Mouse (Mus musculus): ENCODE results near the gene Lrch1. TPM values are rescaled to one million over a fixed set of nuclear protein-coding genes. Genes with fewer than 3 reads are reported as not detected.
A peak's percentile ranks its signal among the peaks of the same experiment; 100 is the strongest.

Lrch1 gene
- 12.0 and 12.6 TPM in 2 replicates for polyA plus RNA-seq (2014; fragmentation: Nextera tagmentation; extraction: Ambion mirVana)

DNA sequence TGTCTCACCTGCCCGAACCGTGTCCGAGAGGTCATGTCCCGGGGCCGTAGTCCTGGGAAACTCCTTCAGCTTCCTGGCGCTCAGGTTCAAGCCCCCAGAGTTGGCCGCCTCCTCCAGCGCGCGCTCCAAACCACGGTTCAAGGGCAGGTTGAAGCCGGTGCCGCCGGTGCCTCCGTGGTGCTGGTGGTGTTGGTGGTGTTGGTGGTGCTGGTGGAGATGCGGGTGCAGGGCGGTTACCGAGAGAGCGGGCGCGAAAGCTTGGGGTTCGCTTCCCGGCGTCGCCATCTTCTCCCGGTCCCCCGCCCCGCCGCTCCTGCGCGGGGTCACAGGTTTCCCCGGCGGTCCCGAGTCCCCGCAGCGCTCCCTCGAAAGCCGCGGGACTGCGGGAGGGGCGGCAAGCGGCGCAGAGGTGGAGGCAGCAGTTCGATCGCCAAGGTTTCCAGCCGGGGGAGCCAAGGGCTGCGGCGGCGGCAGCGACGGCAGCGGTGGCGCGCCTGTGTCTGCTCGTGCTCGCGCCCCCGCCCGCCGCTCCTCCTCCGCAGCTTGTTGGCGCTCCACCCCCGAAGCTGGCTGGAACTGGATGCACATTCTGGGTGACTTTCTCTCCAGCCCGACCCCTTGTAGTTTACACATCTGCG lies at the start of gene Lrch1:
TSS of gene Lrch1 (minus strand) at position 501 of the 638 bp plus-strand sequence.
- Histone ChIP-seq H3K27ac (ENCODE audit: low read depth, low read length) (peak within 1 kb of the TSS; percentile 56; the same call in 1 of the 2 replicates), H3K27me3 (ENCODE audit: control insufficient read depth, insufficient read depth, low read length) (no peaks in the 10 kb centered on the region), H3K4me1 (replicated peaks; ENCODE audit: control insufficient read depth, insufficient read depth, low read length) (peaks cover 3% of the 10 kb centered on the region; the same call in 1 of the 2 replicates), H3K9ac (ENCODE audit: low read depth, low read length) (peak within 1 kb of the TSS; percentile 73), H3K9me3 (ENCODE audit: control insufficient read depth, low read length) (no peaks in the 10 kb centered on the region), H3K4me3 (ENCODE audit: low read depth, low read length) (peak within 1 kb of the TSS; percentile 66), H3K4me2 (replicated peaks; ENCODE audit: low read depth, low read length) (peak within 1 kb of the TSS; percentile 50), H3K36me3 (ENCODE audit: control insufficient read depth, insufficient read depth, low read length) (no peaks in the 10 kb centered on the region)
- ATAC-seq (ENCODE audit: low FRiP score) (peak; percentile 71), DNase-seq (ENCODE audit: low spot score) (peak; percentile 87)
- WGBS, result under 1% methylated on average over 52 of the region's 65 CpGs

DNA sequence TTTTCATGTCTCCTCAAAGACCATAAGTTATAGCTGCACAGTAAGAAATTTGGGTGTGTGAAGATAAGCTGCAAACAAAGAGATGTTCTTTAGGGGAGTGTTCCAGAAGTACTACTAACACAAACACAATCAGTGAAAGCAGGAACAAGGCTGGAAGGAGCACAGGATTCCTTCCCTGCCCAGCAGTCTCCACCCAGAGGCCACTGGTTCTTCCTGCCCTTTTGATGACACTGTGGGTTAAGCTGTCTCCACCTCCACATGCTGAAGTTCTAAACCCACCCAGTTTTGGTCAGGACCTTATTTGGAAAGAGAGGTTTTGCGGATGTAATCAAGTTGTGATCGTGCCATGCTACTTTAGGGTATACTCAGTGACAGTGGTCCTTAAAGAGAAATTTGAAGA lies 49.4 kb upstream of the Lrch1 start:
- Histone ChIP-seq H3K9ac (ENCODE audit: low read depth, low read length) (no peak overlapping the region), H3K4me3 (ENCODE audit: low read depth, low read length) (no peak overlapping the region), H3K27me3 (ENCODE audit: control insufficient read depth, insufficient read depth, low read length) (no peaks in the 10 kb centered on the region), H3K4me2 (replicated peaks; ENCODE audit: low read depth, low read length) (no peak overlapping the region), H3K36me3 (ENCODE audit: control insufficient read depth, insufficient read depth, low read length) (no peaks in the 10 kb centered on the region), H3K27ac (ENCODE audit: low read depth, low read length) (no peak overlapping the region), H3K4me1 (replicated peaks; ENCODE audit: control insufficient read depth, insufficient read depth, low read length) (no peaks in the 10 kb centered on the region), H3K9me3 (ENCODE audit: control insufficient read depth, low read length) (no peaks in the 10 kb centered on the region)
- ATAC-seq (ENCODE audit: low FRiP score), result no peak
- WGBS, result 88% methylated on average over 2 of the region's 2 CpGs
- DNase-seq (ENCODE audit: low spot score), result no peak

DNA sequence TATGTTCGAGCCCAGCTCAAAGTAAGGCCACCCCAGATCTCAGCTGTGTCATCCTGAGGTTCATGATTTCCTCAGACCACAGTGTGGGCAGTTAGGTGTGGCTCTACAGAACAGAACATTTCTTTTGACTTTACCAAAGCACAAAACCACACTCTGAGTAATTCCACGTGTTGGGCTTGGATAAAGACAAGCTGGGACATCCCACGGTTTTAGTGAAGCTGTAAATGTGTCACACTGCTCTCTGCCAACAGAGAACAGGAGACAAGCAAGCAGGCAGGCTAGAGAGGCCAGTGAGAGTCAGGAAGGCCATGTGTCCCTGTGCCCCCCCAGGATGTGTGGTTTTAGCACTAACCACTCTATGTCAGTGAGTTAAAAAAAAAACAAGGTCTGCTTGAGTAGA lies 48.9 kb upstream of the Lrch1 start:
- ATAC-seq (ENCODE audit: low FRiP score) (no peak), DNase-seq (ENCODE audit: low spot score) (no peak)
- Histone ChIP-seq H3K27me3 (ENCODE audit: control insufficient read depth, insufficient read depth, low read length) (no peaks in the 10 kb centered on the region), H3K4me2 (replicated peaks; ENCODE audit: low read depth, low read length) (no peak overlapping the region), H3K9me3 (ENCODE audit: control insufficient read depth, low read length) (no peaks in the 10 kb centered on the region), H3K9ac (ENCODE audit: low read depth, low read length) (no peak overlapping the region), H3K4me1 (replicated peaks; ENCODE audit: control insufficient read depth, insufficient read depth, low read length) (no peaks in the 10 kb centered on the region), H3K27ac (ENCODE audit: low read depth, low read length) (no peak overlapping the region), H3K4me3 (ENCODE audit: low read depth, low read length) (no peak overlapping the region), H3K36me3 (ENCODE audit: control insufficient read depth, insufficient read depth, low read length) (no peaks in the 10 kb centered on the region)
- 72% methylated on average over 3 of the region's 3 CpGs for WGBS

DNA sequence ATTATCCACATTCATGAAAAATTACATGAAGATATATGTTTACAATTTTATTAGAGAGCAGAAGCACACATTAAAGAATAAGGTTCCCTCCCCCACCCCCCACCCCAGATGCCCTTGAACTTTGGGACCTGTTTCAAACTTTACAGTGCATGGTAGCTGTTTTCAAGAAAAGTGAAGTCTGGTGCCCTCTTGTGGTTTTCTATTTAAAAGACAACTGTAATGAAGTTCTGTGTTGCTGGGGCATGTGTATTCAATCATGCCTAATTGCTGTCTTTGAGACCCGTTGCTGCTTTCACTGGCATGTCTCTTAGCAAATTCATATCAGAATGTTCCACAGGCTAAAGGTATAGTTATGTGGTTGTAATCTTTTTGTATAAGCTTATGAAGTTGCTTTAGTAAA lies 42.8 kb upstream of the Lrch1 start:
- H3K9me3 ChIP-seq (ENCODE audit: control insufficient read depth, low read length), result no peaks in the 10 kb centered on the region
- no peak overlapping the region for H3K27ac ChIP-seq (ENCODE audit: low read depth, low read length)
- no peaks in the 10 kb centered on the region for H3K36me3 ChIP-seq (ENCODE audit: control insufficient read depth, insufficient read depth, low read length)
- H3K9ac ChIP-seq (ENCODE audit: low read depth, low read length), result no peak overlapping the region
- H3K4me3 ChIP-seq (ENCODE audit: low read depth, low read length), result no peak overlapping the region
- ATAC-seq (ENCODE audit: low FRiP score) (0 out of 2 replicates have a peak, but pooled peaks have one; percentile 40), DNase-seq (ENCODE audit: low spot score) (peak; percentile 77)
- no peak overlapping the region for H3K4me2 ChIP-seq (replicated peaks; ENCODE audit: low read depth, low read length)
- no peaks in the 10 kb centered on the region for H3K4me1 ChIP-seq (replicated peaks; ENCODE audit: control insufficient read depth, insufficient read depth, low read length)
- H3K27me3 ChIP-seq (ENCODE audit: control insufficient read depth, insufficient read depth, low read length), result no peaks in the 10 kb centered on the region
- 0% methylated on average over 1 of the region's 1 CpGs for WGBS

DNA sequence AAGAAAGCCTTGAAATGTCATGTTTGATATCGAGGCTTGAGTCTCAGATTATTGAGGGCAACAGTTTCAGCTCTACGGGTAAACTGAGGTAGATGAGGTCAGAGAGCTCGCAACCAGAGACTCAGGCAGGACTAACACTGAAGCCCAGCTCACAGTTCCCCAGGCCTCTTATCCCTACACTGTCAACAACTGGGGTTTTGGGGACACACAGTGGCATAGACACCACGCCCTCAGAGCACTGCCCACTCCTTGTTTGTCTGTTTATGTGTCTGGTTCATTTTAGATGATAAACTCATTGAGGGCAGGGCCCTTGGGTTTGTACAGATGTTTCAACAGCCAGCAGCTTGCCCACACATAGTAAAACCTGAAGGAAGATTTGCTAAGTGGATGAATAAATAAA lies 42.2 kb upstream of the Lrch1 start:
- no peak for DNase-seq (ENCODE audit: low spot score)
- Histone ChIP-seq H3K27ac (ENCODE audit: low read depth, low read length) (no peak overlapping the region), H3K9ac (ENCODE audit: low read depth, low read length) (no peak overlapping the region), H3K4me2 (replicated peaks; ENCODE audit: low read depth, low read length) (no peak overlapping the region), H3K27me3 (ENCODE audit: control insufficient read depth, insufficient read depth, low read length) (no peaks in the 10 kb centered on the region), H3K36me3 (ENCODE audit: control insufficient read depth, insufficient read depth, low read length) (no peaks in the 10 kb centered on the region), H3K9me3 (ENCODE audit: control insufficient read depth, low read length) (no peaks in the 10 kb centered on the region), H3K4me1 (replicated peaks; ENCODE audit: control insufficient read depth, insufficient read depth, low read length) (no peaks in the 10 kb centered on the region), H3K4me3 (ENCODE audit: low read depth, low read length) (no peak overlapping the region)
- 89% methylated on average over 4 of the region's 4 CpGs for WGBS
- no peak for ATAC-seq (ENCODE audit: low FRiP score)

DNA sequence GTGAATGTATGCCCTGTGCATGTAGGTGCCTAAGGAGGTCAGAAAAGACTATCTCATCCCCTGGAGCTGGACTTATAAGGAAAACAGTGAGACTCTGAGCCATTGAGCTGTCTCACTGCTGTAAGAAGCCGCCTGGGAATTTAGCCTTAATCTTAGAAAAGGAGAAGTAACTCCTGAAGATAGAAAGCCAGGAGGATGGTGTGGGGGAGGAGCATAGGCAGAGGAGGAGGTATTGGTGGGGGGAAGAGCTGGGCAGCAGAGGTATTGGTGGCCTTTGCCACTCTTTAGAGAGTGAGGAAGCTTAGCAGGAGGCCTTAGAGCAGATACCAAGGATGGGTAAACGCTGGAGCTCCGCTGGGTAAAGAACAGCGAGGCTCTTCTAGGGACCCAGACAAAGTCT lies 41.6 kb upstream of the Lrch1 start:
- Histone ChIP-seq H3K9ac (ENCODE audit: low read depth, low read length) (no peak overlapping the region), H3K4me3 (ENCODE audit: low read depth, low read length) (no peak overlapping the region), H3K4me2 (replicated peaks; ENCODE audit: low read depth, low read length) (no peak overlapping the region), H3K4me1 (replicated peaks; ENCODE audit: control insufficient read depth, insufficient read depth, low read length) (no peaks in the 10 kb centered on the region), H3K27me3 (ENCODE audit: control insufficient read depth, insufficient read depth, low read length) (no peaks in the 10 kb centered on the region), H3K9me3 (ENCODE audit: control insufficient read depth, low read length) (no peaks in the 10 kb centered on the region), H3K36me3 (ENCODE audit: control insufficient read depth, insufficient read depth, low read length) (no peaks in the 10 kb centered on the region), H3K27ac (ENCODE audit: low read depth, low read length) (no peak overlapping the region)
- 44% methylated on average over 4 of the region's 4 CpGs for WGBS
- ATAC-seq (ENCODE audit: low FRiP score) (no peak), DNase-seq (ENCODE audit: low spot score) (no peak)

DNA sequence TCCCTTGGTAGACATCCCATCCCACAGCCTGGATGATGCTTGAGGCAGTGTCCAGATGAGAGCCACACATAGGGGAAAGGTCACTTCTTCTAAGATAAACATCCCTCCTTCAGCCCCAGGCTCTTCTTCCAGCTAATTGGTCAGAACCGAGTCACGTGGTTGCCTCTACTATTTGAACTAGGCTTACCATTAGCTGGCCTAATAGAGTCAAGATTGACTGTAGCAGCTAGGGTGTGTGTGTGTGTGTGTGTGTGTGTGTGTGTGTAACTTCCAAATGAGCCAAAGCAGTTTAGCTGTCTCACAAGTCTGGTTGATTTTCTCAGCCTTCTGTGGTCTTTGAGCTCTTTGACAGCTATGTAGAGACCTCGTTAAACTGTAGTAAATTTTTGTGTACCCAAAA lies 38.9 kb upstream of the Lrch1 start:
- no peak overlapping the region for H3K27ac ChIP-seq (ENCODE audit: low read depth, low read length)
- no peaks in the 10 kb centered on the region for H3K9me3 ChIP-seq (ENCODE audit: control insufficient read depth, low read length)
- no peaks in the 10 kb centered on the region for H3K4me1 ChIP-seq (replicated peaks; ENCODE audit: control insufficient read depth, insufficient read depth, low read length)
- no peak overlapping the region for H3K4me2 ChIP-seq (replicated peaks; ENCODE audit: low read depth, low read length)
- no peak for ATAC-seq (ENCODE audit: low FRiP score)
- no peak overlapping the region for H3K9ac ChIP-seq (ENCODE audit: low read depth, low read length)
- no peak for DNase-seq (ENCODE audit: low spot score)
- 84% methylated on average over 3 of the region's 3 CpGs for WGBS
- H3K27me3 ChIP-seq (ENCODE audit: control insufficient read depth, insufficient read depth, low read length), result no peaks in the 10 kb centered on the region
- H3K36me3 ChIP-seq (ENCODE audit: control insufficient read depth, insufficient read depth, low read length), result no peaks in the 10 kb centered on the region
- no peak overlapping the region for H3K4me3 ChIP-seq (ENCODE audit: low read depth, low read length)

DNA sequence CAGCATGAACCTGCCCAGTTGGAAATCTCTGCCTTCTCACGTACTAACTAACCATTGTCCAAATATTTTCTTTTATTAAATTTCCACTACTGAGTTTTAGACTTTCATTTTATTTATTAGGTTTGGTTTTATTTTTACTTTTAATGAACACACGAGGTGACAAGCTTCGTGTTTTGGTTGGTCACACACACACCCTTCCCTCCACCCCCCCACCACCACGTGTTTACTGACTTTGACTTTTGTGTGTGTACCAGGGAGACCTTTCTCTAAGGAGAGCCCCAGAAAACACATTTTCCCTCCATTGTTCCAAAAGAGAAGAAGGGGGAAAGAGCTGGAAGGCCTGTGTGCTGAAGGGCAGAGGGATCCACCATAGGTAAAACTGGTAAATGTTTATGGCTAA lies 38.0 kb upstream of the Lrch1 start:
- Histone ChIP-seq H3K9me3 (ENCODE audit: control insufficient read depth, low read length) (no peaks in the 10 kb centered on the region), H3K36me3 (ENCODE audit: control insufficient read depth, insufficient read depth, low read length) (no peaks in the 10 kb centered on the region), H3K4me3 (ENCODE audit: low read depth, low read length) (no peak overlapping the region), H3K9ac (ENCODE audit: low read depth, low read length) (no peak overlapping the region), H3K27ac (ENCODE audit: low read depth, low read length) (no peak overlapping the region), H3K4me1 (replicated peaks; ENCODE audit: control insufficient read depth, insufficient read depth, low read length) (no peaks in the 10 kb centered on the region), H3K27me3 (ENCODE audit: control insufficient read depth, insufficient read depth, low read length) (no peaks in the 10 kb centered on the region), H3K4me2 (replicated peaks; ENCODE audit: low read depth, low read length) (no peak overlapping the region)
- ATAC-seq (ENCODE audit: low FRiP score) (no peak), DNase-seq (ENCODE audit: low spot score) (no peak)
- WGBS, result 57% methylated on average over 4 of the region's 4 CpGs

DNA sequence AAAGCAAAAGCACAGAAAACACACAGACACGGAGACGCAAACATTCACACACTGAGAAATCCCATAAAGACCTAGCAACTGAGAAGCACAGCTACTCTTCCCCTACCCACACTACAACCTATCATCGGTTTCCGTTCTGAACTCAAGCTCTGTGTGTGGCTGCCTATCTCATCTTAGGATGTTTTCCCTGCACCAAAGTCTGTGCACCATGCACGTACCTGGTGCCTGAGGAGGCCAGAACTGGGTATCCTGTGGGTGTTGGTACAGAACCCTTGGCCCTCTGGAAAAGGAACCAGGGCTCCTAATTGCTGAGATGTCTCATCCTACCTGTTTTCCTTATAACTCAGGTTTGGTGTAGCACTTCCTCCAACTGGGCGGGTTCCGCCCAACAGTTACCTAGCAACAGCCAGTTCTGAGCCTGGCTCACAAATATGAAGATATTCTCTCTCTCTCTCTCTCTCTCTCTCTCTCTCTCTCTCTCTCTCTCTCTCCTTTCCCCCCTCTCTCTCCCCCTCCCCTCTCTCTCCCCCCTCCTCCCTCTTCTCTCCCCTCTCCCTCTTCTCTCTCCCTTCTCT lies 37.2 kb upstream of the Lrch1 start:
- DNase-seq (ENCODE audit: low spot score), result no peak
- H3K9ac ChIP-seq (ENCODE audit: low read depth, low read length), result no peak overlapping the region
- 78% methylated on average over 7 of the region's 7 CpGs for WGBS
- H3K4me1 ChIP-seq (replicated peaks; ENCODE audit: control insufficient read depth, insufficient read depth, low read length), result no peaks in the 10 kb centered on the region
- no peak overlapping the region for H3K4me2 ChIP-seq (replicated peaks; ENCODE audit: low read depth, low read length)
- no peaks in the 10 kb centered on the region for H3K27me3 ChIP-seq (ENCODE audit: control insufficient read depth, insufficient read depth, low read length)
- ATAC-seq (ENCODE audit: low FRiP score), result no peak
- no peak overlapping the region for H3K4me3 ChIP-seq (ENCODE audit: low read depth, low read length)
- H3K9me3 ChIP-seq (ENCODE audit: control insufficient read depth, low read length), result no peaks in the 10 kb centered on the region
- no peak overlapping the region for H3K27ac ChIP-seq (ENCODE audit: low read depth, low read length)
- H3K36me3 ChIP-seq (ENCODE audit: control insufficient read depth, insufficient read depth, low read length), result no peaks in the 10 kb centered on the region
